In genomic region chr7:70338265-70338640, GRCm38 (mm10) we compare ENCODE assay signal across 14 mouse cellular contexts. TPM values are rescaled to one million over a fixed set of nuclear protein-coding genes. Genes with fewer than 3 reads are reported as not detected.
DNase-seq lines count a peak whose midpoint lies in the region; ATAC-seq and TF ChIP-seq lines count a peak whose summit lies in the region.
"Had no signal": no experiment of that assay in that cellular context is flagged by ENCODE, and none has a peak within 500 bp of the region (broad histone marks: within the 10 kb centered on the region; RNA-seq: fewer than 3 reads in every experiment).

No protein-coding gene starts in this region.

- H3K27ac ChIP-seq in kidney, adult 2 months (ENCODE audit: insufficient read depth, low read depth, low read length), result 0 out of 2 replicates have a peak overlapping the region, but pooled peaks have one; percentile 42
- H3K27ac ChIP-seq in testis, adult 2 months (ENCODE audit: control insufficient read depth, insufficient read depth, low read depth, low read length), result peak overlapping the region; percentile 76; the same call in 1 of the 2 replicates
- H3K27ac ChIP-seq in limb, embryonic 10.5 days, result 0 out of 2 replicates have a peak overlapping the region, but pooled peaks have one; percentile 20
- H3K27ac ChIP-seq in stomach, postnatal 0 days (replicated peaks), result peak overlapping the region; percentile 56; the same call in 1 of the 2 replicates
- H3K27ac ChIP-seq: liver, embryonic 14.5 days had no signal

- no peak for TF ChIP-seq EP300 in stomach, postnatal 0 days (optimal IDR thresholded peaks at IDR 0.05)

- no peaks in the 10 kb centered on the region for H3K9me3 ChIP-seq in limb, embryonic 10.5 days (replicated peaks)
- no peaks in the 10 kb centered on the region for H3K9me3 ChIP-seq in stomach, postnatal 0 days (ENCODE audit: control insufficient read depth, low read length)

- H3K36me3 ChIP-seq in kidney, adult 2 months (ENCODE audit: control insufficient read depth, insufficient read depth, low read length), result no peaks in the 10 kb centered on the region
- H3K36me3 ChIP-seq in testis, adult 2 months (ENCODE audit: control insufficient read depth, insufficient read depth, low read length), result no peaks in the 10 kb centered on the region
- no peaks in the 10 kb centered on the region for H3K36me3 ChIP-seq in limb, embryonic 10.5 days
- no peaks in the 10 kb centered on the region for H3K36me3 ChIP-seq in stomach, postnatal 0 days (ENCODE audit: control insufficient read depth, insufficient read depth, low read length)

- no peaks in the 10 kb centered on the region for H3K4me1 ChIP-seq in kidney, adult 2 months (ENCODE audit: control insufficient read depth, insufficient read depth, low read length)
- H3K4me1 ChIP-seq in testis, adult 2 months (ENCODE audit: control insufficient read depth, insufficient read depth, low read length), result peaks cover 8% of the 10 kb centered on the region
- peaks cover 47% of the 10 kb centered on the region for H3K4me1 ChIP-seq in limb, embryonic 10.5 days
- H3K4me1 ChIP-seq in stomach, postnatal 0 days (replicated peaks; ENCODE audit: control insufficient read depth, insufficient read depth), result 0 out of 2 replicates have a peak, but pooled peaks cover 2% of the 10 kb centered on the region

- TF ChIP-seq CTCF in kidney, adult 2 months (conservative IDR thresholded peaks at IDR 0.05; ENCODE audit: insufficient read depth, insufficient read length, low read depth, low read length), result no peak
- TF ChIP-seq CTCF in testis, adult 2 months (IDR thresholded peaks at IDR 0.05; ENCODE audit: control insufficient read depth, insufficient read depth, insufficient replicate concordance, low read depth, low read length), result no peak
- no peak for TF ChIP-seq CTCF in stomach, postnatal 0 days (IDR thresholded peaks at IDR 0.05; ENCODE audit: low read depth)

- no peak for TF ChIP-seq POLR2A in kidney, adult 2 months (IDR thresholded peaks at IDR 0.05; ENCODE audit: low read depth, low read length)
- no peak for TF ChIP-seq POLR2A in testis, adult 2 months (IDR thresholded peaks at IDR 0.05; ENCODE audit: control insufficient read depth, low read depth, low read length)

- H3K4me2 ChIP-seq in stomach, postnatal 0 days (replicated peaks; ENCODE audit: low read depth), result peak overlapping the region; percentile 44

- H3K4me3 ChIP-seq in kidney, adult 2 months (ENCODE audit: insufficient read depth, low read depth, low read length), result no peak overlapping the region
- no peak overlapping the region for H3K4me3 ChIP-seq in testis, adult 2 months (ENCODE audit: control insufficient read depth, low read depth, low read length)
- H3K4me3 ChIP-seq in limb, embryonic 10.5 days, result peak overlapping the region; percentile 38; the same call in 1 of the 2 replicates
- peak overlapping the region; percentile 34; the same call in 1 of the 2 replicates for H3K4me3 ChIP-seq in stomach, postnatal 0 days (ENCODE audit: low read depth, low read length)
- H3K4me3 ChIP-seq: myocyte had no signal

- no peak for ATAC-seq in stomach, postnatal 0 days (ENCODE audit: low FRiP score, low TSS enrichment)

- WGBS in kidney, adult 2 months, result 52% methylated on average over 7 of the region's 7 CpGs
- 10% methylated on average over 7 of the region's 7 CpGs for WGBS in limb, embryonic 10.5 days
- 46% methylated on average over 7 of the region's 7 CpGs for WGBS in stomach, postnatal 0 days

- DNase-seq in kidney, adult 2 months, result no peak
- DNase-seq in kidney, adult 9 months, result no peak
- no peak for DNase-seq in testis, postnatal 14 days (ENCODE audit: low spot score)
- no peak for DNase-seq in limb, embryonic 10.5 days (ENCODE audit: low spot score)
- DNase-seq in stomach, postnatal 0 days (ENCODE audit: low spot score), result no peak
- DNase-seq in cerebellum, adult 9-11 months, result no peak
- no peak for DNase-seq in left cerebral cortex, adult 9 months (ENCODE audit: low spot score in 2 of 2)
- DNase-seq: cerebellum, adult 8-10 months; gastrocnemius, postnatal 10 days; right cerebral cortex, postnatal 14 days; thymus, adult 18-20 months had no signal

- no peaks in the 10 kb centered on the region for H3K27me3 ChIP-seq in kidney, adult 2 months (replicated peaks; ENCODE audit: control insufficient read depth, insufficient read depth, low read length)
- no peaks in the 10 kb centered on the region; the same call in 1 of the 2 replicates for H3K27me3 ChIP-seq in testis, adult 2 months (ENCODE audit: control insufficient read depth, insufficient read depth, low read length)
- peaks cover 100% of the 10 kb centered on the region for H3K27me3 ChIP-seq in limb, embryonic 10.5 days (ENCODE audit: low read depth, poor library complexity, severe bottlenecking)
- no peaks in the 10 kb centered on the region; the same call in none of the 2 replicates for H3K27me3 ChIP-seq in stomach, postnatal 0 days (ENCODE audit: control insufficient read depth, insufficient read depth, low read length)

- no peak overlapping the region for H3K9ac ChIP-seq in stomach, postnatal 0 days (ENCODE audit: low read length)
- H3K9ac ChIP-seq: liver, embryonic 14.5 days had no signal

RNA-seq across cellular contexts. Expression of gene Nr2f2, which starts 28.3 kb away (rescaled TPM):
- polyA plus RNA-seq in kidney, adult 2 months (2012; rRNA removed), result 193 and 288 TPM in 2 replicates
- 11.3 and 14.8 TPM in 2 replicates for polyA plus RNA-seq in testis, adult 2 months (2012; rRNA removed)
- polyA plus RNA-seq in limb, embryonic 10.5 days (2016; fragmentation: Nextera tagmentation; extraction: Ambion mirVana), result 48.0 and 56.8 TPM in 2 replicates
- 52.8 and 53.9 TPM in 2 replicates for polyA plus RNA-seq in stomach, postnatal 0 days (2015; fragmentation: Nextera tagmentation; extraction: Ambion mirVana)

Comparison
In these comparisons a context has a peak if more than half of its experiments do, and no peak if none do; other contexts are left out.
1. H3K27ac ChIP-seq: peak in every context shown above with its lines; median percentile 76 in testis, adult 2 months; 56 in stomach, postnatal 0 days; 42 in kidney, adult 2 months; 20 in limb, embryonic 10.5 days.
2. H3K4me3 ChIP-seq: peak in limb, embryonic 10.5 days (single experiment) and stomach, postnatal 0 days (single experiment); none in kidney, adult 2 months (single experiment) and testis, adult 2 months (single experiment).